Mouse (Mus musculus): ENCODE results near the gene Iqgap1.

Iqgap1 gene

DNA sequence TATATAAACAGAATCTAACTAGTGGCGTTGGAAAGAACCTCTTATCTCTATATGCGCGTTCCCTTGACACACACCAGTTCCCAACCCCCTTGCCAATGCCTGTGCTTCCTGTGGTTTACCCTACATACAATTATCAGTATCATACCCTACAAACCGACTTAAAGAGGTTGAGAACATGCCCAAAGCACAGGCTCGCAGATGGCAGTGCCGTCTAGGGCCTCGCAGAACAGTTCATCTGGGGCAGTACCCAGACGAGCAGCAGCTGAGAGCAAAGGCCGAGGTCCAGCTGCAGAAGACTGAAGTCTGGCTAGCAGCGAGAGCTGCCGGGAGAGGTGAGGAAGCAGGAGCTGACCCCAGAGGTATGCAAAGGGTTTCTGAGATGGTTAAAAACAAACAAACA is 158.6 kb downstream of the Iqgap1 start:
- no peak for DNase-seq (ENCODE audit: low spot score in 2 of 2)

- no peak for DNase-seq (ENCODE audit: low spot score in 2 of 2)
These were observed 159.4 kb downstream of the Iqgap1 start for GRCm38 (mm10) chr7:80666198-80666915.
